Mouse (Mus musculus): ENCODE data around the gene Klhl29.

- TF ChIP-seq CTCF (conservative IDR thresholded peaks at IDR 0.05; ENCODE audit: low read length) (no peak), NANOG (IDR thresholded peaks at IDR 0.05; ENCODE audit: borderline replicate concordance, low read length) (no peak), POU5F1 (IDR thresholded peaks at IDR 0.05; ENCODE audit: borderline replicate concordance, low read length) (no peak)
Observed at GRCm38 (mm10) chr12:5321017-5321416, 54.5 kb downstream of the Klhl29 start.

Data from E14TG2a.4 (cell line).